Mouse (Mus musculus): ENCODE measurements around the gene Snx30.

DNA sequence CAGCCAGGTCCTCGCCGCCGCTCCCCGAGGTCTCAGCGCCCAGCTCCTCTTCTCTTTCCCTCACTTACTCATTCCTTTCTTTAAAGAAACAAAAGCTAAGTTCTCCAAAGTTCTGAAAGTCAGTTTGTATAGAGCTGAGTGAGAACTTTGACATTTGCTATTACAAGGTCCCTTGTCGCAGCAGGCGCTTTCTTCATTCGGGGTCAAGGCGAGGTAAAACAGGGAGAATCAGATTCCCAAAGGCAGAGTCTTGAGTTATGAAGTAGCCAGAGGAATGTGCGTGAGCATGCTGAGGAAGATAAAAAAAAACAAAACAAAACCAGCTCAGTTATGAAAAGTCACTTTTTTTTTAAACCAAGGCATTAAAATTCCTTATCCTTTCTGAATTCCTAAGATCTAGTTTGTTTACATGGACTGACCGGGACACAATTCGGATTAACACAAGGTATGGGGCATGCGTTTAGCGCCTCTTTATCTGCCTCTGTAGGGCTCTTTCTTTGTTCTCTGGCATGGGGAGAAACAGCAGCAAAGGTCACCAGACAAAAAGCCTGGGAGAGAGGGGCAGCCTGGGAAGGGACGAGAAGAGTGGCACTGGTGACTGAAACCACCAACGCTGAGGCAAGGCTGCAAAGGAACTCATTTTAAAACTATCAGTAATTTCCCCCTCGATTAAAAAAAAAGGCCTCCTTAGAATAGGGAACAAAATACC, 33.3 kb upstream of the Snx30 start:
- TF ChIP-seq EP300 (IDR thresholded peaks at IDR 0.05; ENCODE audit: low read depth), result no peak
- no peak for TF ChIP-seq CTCF (IDR thresholded peaks at IDR 0.05; ENCODE audit: low read depth)

Data from liver, postnatal 0 days (tissue).